Mouse (Mus musculus): ENCODE results near the gene Camk2d.

GRCm38 (mm10) chr3:126810372-126811090 is 214.4 kb downstream of the Camk2d start:
- TF ChIP-seq ZNF384 (IDR thresholded peaks at IDR 0.05; ENCODE audit: low read depth, low read length) (no peak), POLR2A (IDR thresholded peaks at IDR 0.05; ENCODE audit: low read depth, low read length) (no peak), ZKSCAN1 (IDR thresholded peaks at IDR 0.05; ENCODE audit: borderline replicate concordance, low read depth, low read length) (no peak), CHD1 (IDR thresholded peaks at IDR 0.05; ENCODE audit: low read depth, low read length) (no peak), JUND (conservative IDR thresholded peaks at IDR 0.05; ENCODE audit: low read depth, low read length) (no peak), EP300 (IDR thresholded peaks at IDR 0.05; ENCODE audit: low read length) (no peak), E2F4 (IDR thresholded peaks at IDR 0.05; ENCODE audit: insufficient replicate concordance, low read depth, low read length) (no peak), MAFK (IDR thresholded peaks at IDR 0.05; ENCODE audit: insufficient replicate concordance, low read length) (no peak), CTCF (conservative IDR thresholded peaks at IDR 0.05 in 1 of 2, IDR thresholded peaks at IDR 0.05 in 1 of 2; ENCODE audit: low read depth in 2 of 2, low read length in 2 of 2) (no peak), BHLHE40 (IDR thresholded peaks at IDR 0.05; ENCODE audit: low read depth, low read length) (peak; percentile 51; the same call in 1 of the 2 replicates), ETS1 (conservative IDR thresholded peaks at IDR 0.05; ENCODE audit: low read depth, low read length) (no peak)

Measured in CH12.LX (cell line).